Mouse (Mus musculus): Measurements from ENCODE around the gene Hsd11b1. TPM values are rescaled to one million over a fixed set of nuclear protein-coding genes. Genes with fewer than 3 reads are reported as not detected.

Hsd11b1 gene
- polyA plus RNA-seq, 1 experiment from 2014 or later: not detected

GRCm38 (mm10) chr1:193194416-193195140 is 69.3 kb downstream of the Hsd11b1 start:
- WGBS: 81% methylated on average over 3 of the region's 3 CpGs
- no peak overlapping the region for H3K4me3 ChIP-seq (ENCODE audit: low read depth, low read length)
- H3K36me3 ChIP-seq (ENCODE audit: control insufficient read depth, insufficient read depth, low read length): no peaks in the 10 kb centered on the region
- H3K27me3 ChIP-seq (ENCODE audit: control insufficient read depth, insufficient read depth, low read length): no peaks in the 10 kb centered on the region
- ATAC-seq (ENCODE audit: insufficient read depth, low FRiP score, low TSS enrichment): no peak
- H3K27ac ChIP-seq (ENCODE audit: low read depth, low read length): no peak overlapping the region
- no peak for DNase-seq (ENCODE audit: low spot score)
- H3K4me2 ChIP-seq (ENCODE audit: low read depth): no peak overlapping the region
- H3K9me3 ChIP-seq (ENCODE audit: control insufficient read depth, low read length): no peaks in the 10 kb centered on the region
- H3K9ac ChIP-seq (ENCODE audit: low read length): no peak overlapping the region
- no peaks in the 10 kb centered on the region for H3K4me1 ChIP-seq (ENCODE audit: control insufficient read depth, insufficient read depth, low read length)

GRCm38 (mm10) chr1:193191675-193192283 is 72.1 kb downstream of the Hsd11b1 start:
- WGBS: 91% methylated on average over 7 of the region's 7 CpGs
- no peaks in the 10 kb centered on the region for H3K9me3 ChIP-seq (ENCODE audit: control insufficient read depth, low read length)
- DNase-seq (ENCODE audit: low spot score): no peak
- no peaks in the 10 kb centered on the region for H3K36me3 ChIP-seq (ENCODE audit: control insufficient read depth, insufficient read depth, low read length)
- H3K27me3 ChIP-seq (ENCODE audit: control insufficient read depth, insufficient read depth, low read length): no peaks in the 10 kb centered on the region
- no peak overlapping the region for H3K4me2 ChIP-seq (ENCODE audit: low read depth)
- no peak overlapping the region for H3K9ac ChIP-seq (ENCODE audit: low read length)
- no peaks in the 10 kb centered on the region for H3K4me1 ChIP-seq (ENCODE audit: control insufficient read depth, insufficient read depth, low read length)
- H3K4me3 ChIP-seq (ENCODE audit: low read depth, low read length): no peak overlapping the region
- no peak overlapping the region for H3K27ac ChIP-seq (ENCODE audit: low read depth, low read length)
- no peak for ATAC-seq (ENCODE audit: insufficient read depth, low FRiP score, low TSS enrichment)

- Histone ChIP-seq H3K36me3 (ENCODE audit: control insufficient read depth, insufficient read depth, low read length) (no peaks in the 10 kb centered on the region), H3K4me3 (ENCODE audit: low read depth, low read length) (no peak overlapping the region), H3K4me1 (ENCODE audit: control insufficient read depth, insufficient read depth, low read length) (no peaks in the 10 kb centered on the region), H3K4me2 (ENCODE audit: low read depth) (no peak overlapping the region), H3K27me3 (ENCODE audit: control insufficient read depth, insufficient read depth, low read length) (no peaks in the 10 kb centered on the region), H3K9ac (ENCODE audit: low read length) (no peak overlapping the region), H3K9me3 (ENCODE audit: control insufficient read depth, low read length) (no peaks in the 10 kb centered on the region), H3K27ac (ENCODE audit: low read depth, low read length) (no peak overlapping the region)
- ATAC-seq (ENCODE audit: insufficient read depth, low FRiP score, low TSS enrichment): no peak
- no peak for DNase-seq (ENCODE audit: low spot score)
- WGBS: 60% methylated on average over 3 of the region's 3 CpGs
Measured at GRCm38 (mm10) chr1:193189771-193190170, 74.1 kb downstream of the Hsd11b1 start.

GRCm38 (mm10) chr1:193189151-193189621 is 74.7 kb downstream of the Hsd11b1 start:
- H3K4me1 ChIP-seq (ENCODE audit: control insufficient read depth, insufficient read depth, low read length): no peaks in the 10 kb centered on the region
- H3K4me2 ChIP-seq (ENCODE audit: low read depth): no peak overlapping the region
- DNase-seq (ENCODE audit: low spot score) (peak; percentile 44), ATAC-seq (ENCODE audit: insufficient read depth, low FRiP score, low TSS enrichment) (no peak)
- no peaks in the 10 kb centered on the region for H3K9me3 ChIP-seq (ENCODE audit: control insufficient read depth, low read length)
- WGBS: 44% methylated on average over 9 of the region's 9 CpGs
- no peak overlapping the region for H3K4me3 ChIP-seq (ENCODE audit: low read depth, low read length)
- no peak overlapping the region for H3K27ac ChIP-seq (ENCODE audit: low read depth, low read length)
- no peaks in the 10 kb centered on the region for H3K27me3 ChIP-seq (ENCODE audit: control insufficient read depth, insufficient read depth, low read length)
- no peak overlapping the region for H3K9ac ChIP-seq (ENCODE audit: low read length)
- H3K36me3 ChIP-seq (ENCODE audit: control insufficient read depth, insufficient read depth, low read length): no peaks in the 10 kb centered on the region

GRCm38 (mm10) chr1:193188257-193188656 is 75.6 kb downstream of the Hsd11b1 start:
- ATAC-seq (ENCODE audit: insufficient read depth, low FRiP score, low TSS enrichment): no peak
- DNase-seq (ENCODE audit: low spot score): no peak
- Histone ChIP-seq H3K36me3 (ENCODE audit: control insufficient read depth, insufficient read depth, low read length) (no peaks in the 10 kb centered on the region), H3K27ac (ENCODE audit: low read depth, low read length) (no peak overlapping the region), H3K4me1 (ENCODE audit: control insufficient read depth, insufficient read depth, low read length) (no peaks in the 10 kb centered on the region), H3K4me3 (ENCODE audit: low read depth, low read length) (no peak overlapping the region), H3K27me3 (ENCODE audit: control insufficient read depth, insufficient read depth, low read length) (no peaks in the 10 kb centered on the region), H3K4me2 (ENCODE audit: low read depth) (no peak overlapping the region), H3K9me3 (ENCODE audit: control insufficient read depth, low read length) (no peaks in the 10 kb centered on the region), H3K9ac (ENCODE audit: low read length) (no peak overlapping the region)
- 83% methylated on average over 6 of the region's 6 CpGs for WGBS

DNA sequence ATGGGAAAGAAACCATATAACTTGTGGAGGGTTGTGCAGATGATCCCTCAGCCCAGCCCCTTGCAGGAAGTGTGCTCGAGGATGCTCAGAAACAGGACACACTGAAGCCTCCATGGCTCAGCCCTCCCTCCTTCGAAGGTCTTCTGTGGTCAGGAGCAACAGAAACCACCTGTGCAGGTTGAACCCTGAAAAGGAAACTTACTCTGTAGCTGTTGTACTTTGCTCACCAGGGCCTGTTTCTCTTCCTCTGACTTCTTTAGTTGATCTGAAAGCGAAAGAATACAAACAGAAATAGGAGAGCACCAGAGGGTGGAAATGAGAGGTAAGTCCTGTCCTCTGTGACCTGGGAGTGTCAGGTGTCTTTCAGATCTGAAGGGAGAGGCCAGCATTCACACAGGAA is 82.8 kb downstream of the Hsd11b1 start:
- 89% methylated on average over 3 of the region's 3 CpGs for WGBS
- H3K9me3 ChIP-seq (ENCODE audit: control insufficient read depth, low read length): no peaks in the 10 kb centered on the region
- no peaks in the 10 kb centered on the region for H3K27me3 ChIP-seq (ENCODE audit: control insufficient read depth, insufficient read depth, low read length)
- DNase-seq (ENCODE audit: low spot score) (no peak), ATAC-seq (ENCODE audit: insufficient read depth, low FRiP score, low TSS enrichment) (no peak)
- no peak overlapping the region for H3K9ac ChIP-seq (ENCODE audit: low read length)
- H3K4me1 ChIP-seq (ENCODE audit: control insufficient read depth, insufficient read depth, low read length): no peaks in the 10 kb centered on the region
- H3K27ac ChIP-seq (ENCODE audit: low read depth, low read length): no peak overlapping the region
- no peaks in the 10 kb centered on the region for H3K36me3 ChIP-seq (ENCODE audit: control insufficient read depth, insufficient read depth, low read length)
- no peak overlapping the region for H3K4me2 ChIP-seq (ENCODE audit: low read depth)
- H3K4me3 ChIP-seq (ENCODE audit: low read depth, low read length): no peak overlapping the region

- WGBS: 94% methylated on average over 13 of the region's 13 CpGs
- ATAC-seq (ENCODE audit: insufficient read depth, low FRiP score, low TSS enrichment) (no peak), DNase-seq (ENCODE audit: low spot score) (no peak)
- H3K4me1 ChIP-seq (ENCODE audit: control insufficient read depth, insufficient read depth, low read length): 0 out of 2 replicates have a peak, but pooled peaks cover 9% of the 10 kb centered on the region
- no peaks in the 10 kb centered on the region for H3K36me3 ChIP-seq (ENCODE audit: control insufficient read depth, insufficient read depth, low read length)
- H3K27ac ChIP-seq (ENCODE audit: low read depth, low read length): no peak overlapping the region
- H3K9ac ChIP-seq (ENCODE audit: low read length): peak overlapping the region; percentile 55; the same call in 1 of the 2 replicates
- no peaks in the 10 kb centered on the region for H3K9me3 ChIP-seq (ENCODE audit: control insufficient read depth, low read length)
- peak overlapping the region; percentile 62 for H3K4me2 ChIP-seq (ENCODE audit: low read depth)
- no peaks in the 10 kb centered on the region for H3K27me3 ChIP-seq (ENCODE audit: control insufficient read depth, insufficient read depth, low read length)
- peak overlapping the region; percentile 67 for H3K4me3 ChIP-seq (ENCODE audit: low read depth, low read length)
Measured at GRCm38 (mm10) chr1:193174143-193174733, 89.6 kb downstream of the Hsd11b1 start.

DNA sequence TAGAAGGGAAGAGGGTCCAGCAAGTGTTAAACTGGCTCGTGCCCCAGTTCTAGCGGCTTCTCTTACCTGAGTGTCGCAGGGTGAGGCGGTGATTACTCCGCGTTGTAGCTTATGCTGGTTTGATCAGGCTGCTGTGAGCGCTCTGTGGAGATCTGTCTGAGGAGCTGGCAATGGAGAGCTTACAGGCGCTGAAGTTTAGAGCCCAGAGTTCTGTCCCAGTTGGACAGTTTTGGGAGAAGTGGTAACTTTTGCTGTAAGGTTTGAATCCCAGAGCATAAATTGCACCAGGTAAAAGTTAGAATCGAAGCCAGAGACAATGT is 90.1 kb downstream of the Hsd11b1 start:
- no peak for DNase-seq (ENCODE audit: low spot score)
- Histone ChIP-seq H3K4me2 (ENCODE audit: low read depth) (peak overlapping the region; percentile 62), H3K4me3 (ENCODE audit: low read depth, low read length) (peak overlapping the region; percentile 67), H3K27me3 (ENCODE audit: control insufficient read depth, insufficient read depth, low read length) (no peaks in the 10 kb centered on the region), H3K9ac (ENCODE audit: low read length) (peak overlapping the region; percentile 55), H3K36me3 (ENCODE audit: control insufficient read depth, insufficient read depth, low read length) (no peaks in the 10 kb centered on the region), H3K27ac (ENCODE audit: low read depth, low read length) (0 out of 2 replicates have a peak overlapping the region, but pooled peaks have one; percentile 17), H3K9me3 (ENCODE audit: control insufficient read depth, low read length) (no peaks in the 10 kb centered on the region), H3K4me1 (ENCODE audit: control insufficient read depth, insufficient read depth, low read length) (0 out of 2 replicates have a peak, but pooled peaks cover 9% of the 10 kb centered on the region)
- no peak for ATAC-seq (ENCODE audit: insufficient read depth, low FRiP score, low TSS enrichment)
- WGBS: 24% methylated on average over 9 of the region's 9 CpGs

All from neural tube, embryonic 11.5 days (tissue).